8 mouse cellular contexts compared by ENCODE assay signal in the genomic region with DNA sequence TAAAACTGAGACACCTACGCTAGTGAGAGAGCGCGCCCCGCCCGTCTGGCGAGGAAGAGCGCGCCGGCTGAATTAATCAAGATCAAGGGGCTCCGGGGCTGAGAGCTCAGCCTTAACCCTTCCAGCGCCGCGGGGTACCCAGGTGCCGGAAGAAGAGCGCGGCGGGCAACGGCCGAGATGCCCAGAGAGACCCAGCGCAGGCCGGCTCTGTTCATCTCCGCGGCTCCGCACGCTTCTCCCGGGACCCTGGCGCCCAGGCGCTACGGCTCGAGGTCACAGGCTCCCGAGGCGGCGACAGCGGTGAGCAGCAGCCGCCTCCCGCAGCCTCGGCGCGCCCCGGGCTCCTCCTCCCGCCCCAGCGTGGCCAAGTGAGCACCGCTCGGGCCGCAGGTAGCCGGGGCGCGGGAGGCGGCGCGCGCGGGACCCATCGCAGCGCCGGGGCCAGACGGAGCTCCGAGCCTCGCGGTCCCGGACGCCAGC. TPM values are rescaled to one million over a fixed set of nuclear protein-coding genes. Genes with fewer than 3 reads are reported as not detected.
A peak's percentile ranks its signal among the peaks of the same experiment; 100 is the strongest.
DNase-seq lines count a peak whose midpoint lies in the region; ATAC-seq and TF ChIP-seq lines count a peak whose summit lies in the region.

A gene (plus strand): TSS at position 376 of the 480 bp plus-strand sequence.

- H3K4me1 ChIP-seq in G1E (ENCODE audit: insufficient read depth, low read depth, low read length), result no peaks in the 10 kb centered on the region
- no peaks in the 10 kb centered on the region; the same call in none of the 2 replicates for H3K4me1 ChIP-seq in liver, embryonic 16.5 days (ENCODE audit: control insufficient read depth, low read depth, low read length)

- intact Hi-C loops in heart, postnatal 14 days (cut with DNase I), result no loop called here

- no peaks in the 10 kb centered on the region for H3K36me3 ChIP-seq in G1E (replicated peaks)
- no peaks in the 10 kb centered on the region for H3K36me3 ChIP-seq in liver, embryonic 16.5 days (ENCODE audit: control insufficient read depth, insufficient read depth)

- peak within 1 kb of the TSS; percentile 13; the same call in 1 of the 2 replicates for H3K4me3 ChIP-seq in G1E (ENCODE audit: low read depth, low read length)
- peak within 1 kb of the TSS; percentile 59 for H3K4me3 ChIP-seq in liver, embryonic 16.5 days (ENCODE audit: low read depth, low read length)

- peak; percentile 31 to 51 for DNase-seq in B cell, adult 2 months
- DNase-seq in G1E (ENCODE audit: low spot score), result no peak
- peak; percentile 68 for DNase-seq in embryo, embryonic 9.5 days (ENCODE audit: extremely low spot score)
- DNase-seq in heart, postnatal 14 days, result peak; percentile 31 to 32
- peak; percentile 16 to 48 for DNase-seq in layer of hippocampus, adult 18-20 months (ENCODE audit: low spot score in 2 of 2)
- DNase-seq in ovary, postnatal 36 days (ENCODE audit: low spot score), result peak; percentile 62
- peak; percentile 69 for DNase-seq in thymus, postnatal 4 days

- 0 out of 2 replicates have a peak, but pooled peaks cover 6% of the 10 kb centered on the region for H3K27me3 ChIP-seq in G1E (ENCODE audit: insufficient read depth, low read length)
- peaks cover 30% of the 10 kb centered on the region for H3K27me3 ChIP-seq in liver, embryonic 16.5 days (ENCODE audit: control insufficient read depth, insufficient read depth, low read depth, low read length)

- no peak for TF ChIP-seq CTCF in G1E (IDR thresholded peaks at IDR 0.05; ENCODE audit: low read depth, low read length)

- H3K9ac ChIP-seq in liver, embryonic 16.5 days (ENCODE audit: low read depth, low read length), result peak within 1 kb of the TSS; percentile 24; the same call in 1 of the 2 replicates

- no peak for ATAC-seq in G1E (ENCODE audit: extremely low read depth, insufficient number of reproducible peaks, low FRiP score, poor library complexity, severe bottlenecking)
- ATAC-seq in liver, embryonic 16.5 days (ENCODE audit: low read depth), result peak; percentile 41; the same call in 1 of the 2 replicates

- no peak within 1 kb of the TSS for H3K27ac ChIP-seq in liver, embryonic 16.5 days (ENCODE audit: low read length)

- WGBS in liver, embryonic 16.5 days (ENCODE audit: insufficient replicate concordance), result under 1% methylated on average over 58 of the region's 62 CpGs

- peaks cover 13% of the 10 kb centered on the region for H3K9me3 ChIP-seq in G1E (replicated peaks)
- H3K9me3 ChIP-seq in liver, embryonic 16.5 days (replicated peaks; ENCODE audit: control insufficient read depth, low read length), result no peaks in the 10 kb centered on the region

- peak within 1 kb of the TSS; percentile 82 for H3K4me2 ChIP-seq in liver, embryonic 16.5 days (ENCODE audit: low read depth, low read length)

RNA-seq across cellular contexts. Expression of the gene that starts here (rescaled TPM):
- not detected in 2 replicates for total RNA-seq in G1E (2014; fragmentation: Nextera tagmentation)
- 0.05 TPM in 1 of 2 replicates, not detected in the other for total RNA-seq in G1E (2017)
- polyA plus RNA-seq in G1E (2012), result not detected in 2 replicates
- 1 to 10 TPM; 1.1 to 1.3 TPM for total RNA-seq in heart, postnatal 14 days (2021)
- total RNA-seq in layer of hippocampus, adult 18-20 months (2021), result 1 to 10 TPM; 9.1 to 9.8 TPM
- polyA plus RNA-seq in liver, embryonic 16.5 days (2015; fragmentation: Nextera tagmentation; extraction: Ambion mirVana), result 0.34 and 0.48 TPM in 2 replicates

Comparison
In these comparisons a context has a peak if more than half of its experiments do, and no peak if none do; other contexts are left out.
1. RNA of the gene that starts here (total RNA-seq): 9.1 to 9.8 TPM in layer of hippocampus, adult 18-20 months; 1.1 to 1.3 TPM in heart, postnatal 14 days and 0.05 TPM in G1E; every median in the first group is over 4 times any median in the second.
2. Peak in ATAC-seq, H3K4me3 ChIP-seq, H3K9ac ChIP-seq and H3K4me2 ChIP-seq in liver, embryonic 16.5 days; RNA of the gene not detected or under 1 TPM.